Mouse (Mus musculus) heart, adult 2 months (tissue): ENCODE measurements around the gene Serpinc1. TPM values are rescaled to one million over a fixed set of nuclear protein-coding genes. Genes with fewer than 3 reads are reported as not detected.

ENCODE experiments used
- DNase-seq, 2 experiments: peaks; one replicate each; pipeline ENCODE4 v3.0.0; 2021
- H3K27ac ChIP-seq: fragments of 200-600 bp; 2 replicates; pipeline ENCODE4 v1.8.1; 2022
- H3K27me3 ChIP-seq: fragments of 200-500 bp; 2 replicates; pipeline ENCODE4 v1.6.1; 2012; ENCODE audit warnings: mild to moderate bottlenecking, low read length, inconsistent platforms, mixed read lengths; ENCODE audit not compliant: control insufficient read depth, insufficient read depth
- H3K36me3 ChIP-seq: fragments of 200-500 bp; 2 replicates; pipeline ENCODE4 v1.6.1; 2012; ENCODE audit warnings: low read length, inconsistent platforms; ENCODE audit not compliant: control insufficient read depth, insufficient read depth
- H3K4me1 ChIP-seq: fragments of 200-500 bp; 2 replicates; pipeline ENCODE4 v1.6.1; 2011; ENCODE audit warnings: low read length; ENCODE audit not compliant: control insufficient read depth, insufficient read depth
- H3K4me3 ChIP-seq: fragments of 200-600 bp; 2 replicates; pipeline ENCODE4 v1.8.1; 2022
- H3K79me2 ChIP-seq: fragments of 200-500 bp; replicated peaks from 2 replicates; pipeline ENCODE4 v1.6.1; 2012; ENCODE audit warnings: mild to moderate bottlenecking, inconsistent platforms, low read length, moderate library complexity, mixed read lengths; ENCODE audit not compliant: control insufficient read depth, insufficient read depth
- H3K9ac ChIP-seq: fragments of 200-500 bp; 2 replicates; pipeline ENCODE4 v1.6.1; 2012; ENCODE audit warnings: low read depth, mild to moderate bottlenecking, control low read depth, inconsistent platforms, low read length, mixed read lengths
- CTCF ChIP-seq: fragments of 200-600 bp; IDR thresholded peaks from 2 replicates; pipeline ENCODE4 v1.8.1; 2022; ENCODE audit warnings: antibody characterized with exemption, mild to moderate bottlenecking, moderate library complexity
- EP300 ChIP-seq: fragments of 200-500 bp; IDR thresholded peaks from 2 replicates; pipeline ENCODE4 v1.6.1; 2011; ENCODE audit warnings: low read depth, low read length, control low read depth; ENCODE audit not compliant: insufficient read depth
- POLR2A ChIP-seq: fragments of 200-500 bp; IDR thresholded peaks from 2 replicates; pipeline ENCODE4 v1.6.1; 2011; ENCODE audit warnings: mild to moderate bottlenecking, low read depth, low read length, control low read depth; ENCODE audit not compliant: insufficient read depth
- WGBS: fragments of 180-500 bp; shearing (Covaris S2); methylation state at CpG from one replicate; pipeline ENCODE4 v1.1.7; 2018; 5-methylcytosine and 5-hydroxymethylcytosine counted together
- intact Hi-C: fragments of 180-260 bp; cut with DNase I; formaldehyde crosslinking; loops from one replicate; pipeline ENCODE4 v1.15.1; 2025
- polyA plus RNA-seq: library from polyadenylated mRNA; depleted of rRNA; stranded (reverse); fragments of >200 nt; gene quantifications from 2 replicates; pipeline ENCODE4 v1.2.3, GENCODE M21; 2012
- total RNA-seq, 2 experiments: library from RNA; stranded (reverse); gene quantifications; 2 replicates each; pipeline ENCODE4 v1.2.3; 2021

The Serpinc1 gene
- total and polyA plus RNA-seq, 3 experiments, result 0.08 to 0.32 (median 0.29) TPM

- intact Hi-C loops, result loop anchor here (2.0 to 10.0 kb wide), 7 partner anchors 36 to 820 kb away; partner anchors contain the start of genes Cacybp, Cenpl, Dars2 and Rabgap1l
These were observed 56.3 kb downstream of the Serpinc1 start, which contains the start of gene Zbtb37 for GRCm38 (mm10) chr1:161034435-161035280. Gene Zbtb37, minus strand, starts transcription at chr1:161034849.

DNA sequence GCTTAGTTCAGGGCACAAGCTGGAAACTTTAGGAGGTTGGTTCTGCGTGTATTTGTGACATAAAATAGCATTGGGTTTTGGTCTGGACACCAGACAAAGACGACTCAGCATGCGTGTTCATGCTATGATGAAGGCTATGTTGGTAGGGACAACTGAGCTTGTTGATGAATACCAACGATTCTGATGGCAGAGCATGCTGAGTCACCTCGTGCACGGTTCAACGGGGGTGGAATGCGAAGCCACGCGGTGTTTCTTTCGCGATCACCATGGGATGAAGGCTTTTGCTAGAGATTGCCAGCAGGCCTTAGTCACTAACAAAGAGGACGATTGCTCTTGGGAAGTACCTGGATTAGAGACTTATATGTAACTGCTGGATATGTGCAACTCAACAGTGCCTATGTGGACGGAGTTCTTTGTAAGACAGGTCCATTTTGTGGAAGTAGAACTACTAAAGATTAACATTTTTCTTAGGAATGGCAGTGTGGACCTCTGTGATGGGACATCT, 56.9 kb downstream of the Serpinc1 start:
- H3K4me1 ChIP-seq, result peaks cover 8% of the 10 kb centered on the region
- peak overlapping the region; percentile 85 for H3K9ac ChIP-seq
- no peaks in the 10 kb centered on the region for H3K27me3 ChIP-seq
- peak overlapping the region; percentile 97 for H3K27ac ChIP-seq
- DNase-seq, result no peak
- peaks cover 29% of the 10 kb centered on the region for H3K36me3 ChIP-seq
- H3K79me2 ChIP-seq, result 0 out of 2 replicates have a peak, but pooled peaks cover 2% of the 10 kb centered on the region
- intact Hi-C loops, result loop anchor here (2.0 to 10.0 kb wide), 4 partner anchors 35 to 821 kb away; partner anchors contain the start of genes Cacybp, Cenpl and Dars2
- WGBS, result under 1% methylated on average over 14 of the region's 14 CpGs
- TF ChIP-seq POLR2A (no peak), CTCF (no peak), EP300 (no peak)
- peak overlapping the region; percentile 74 for H3K4me3 ChIP-seq

More at GRCm38 (mm10) chr1:161034435-161035280, 56.3 kb downstream of the Serpinc1 start, which contains the start of gene Zbtb37:
- peak within 1 kb of the TSS; percentile 97 for H3K27ac ChIP-seq
- under 1% methylated on average over 74 of the region's 76 CpGs for WGBS
- 0 out of 2 replicates have a peak, but pooled peaks cover 2% of the 10 kb centered on the region for H3K79me2 ChIP-seq
- peaks cover 29% of the 10 kb centered on the region for H3K36me3 ChIP-seq
- peaks cover 8% of the 10 kb centered on the region for H3K4me1 ChIP-seq
- H3K27me3 ChIP-seq, result no peaks in the 10 kb centered on the region
- H3K9ac ChIP-seq, result peak within 1 kb of the TSS; percentile 87
- TF ChIP-seq EP300 (peak; percentile 94), CTCF (no peak), POLR2A (peak; percentile 100)
- H3K4me3 ChIP-seq, result peak within 1 kb of the TSS; percentile 74
- DNase-seq, result peak; percentile 97 to 98

DNA sequence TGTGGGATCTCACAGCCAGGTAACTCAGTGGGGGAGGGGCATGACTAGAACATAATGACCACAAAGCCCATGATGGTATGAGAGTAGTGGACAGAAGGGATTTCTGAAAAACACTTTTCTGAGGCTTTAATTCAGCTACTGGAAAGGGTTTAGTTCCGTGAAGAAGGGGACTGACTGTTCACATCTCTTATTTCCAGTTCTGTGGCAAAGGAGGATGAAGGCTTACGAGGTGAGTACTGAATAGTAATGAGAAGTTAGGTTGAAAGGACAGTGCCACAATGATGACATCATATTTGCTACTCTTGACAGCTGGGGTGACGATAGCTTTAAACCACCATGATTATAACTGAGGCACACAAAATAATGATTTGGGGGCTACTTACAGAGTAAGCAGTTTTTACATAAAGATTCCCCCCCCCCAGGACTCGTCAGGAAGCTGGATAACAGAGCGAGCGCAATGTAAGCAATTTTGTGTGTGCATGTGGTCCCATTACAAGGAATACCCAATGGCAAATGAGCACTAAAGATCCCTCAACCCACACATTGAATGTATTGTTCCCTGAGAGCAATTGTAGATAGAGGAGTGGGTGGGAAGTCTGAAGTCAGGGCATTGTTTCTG, 57.5 kb downstream of the Serpinc1 start:
- Histone ChIP-seq H3K4me1 (peaks cover 8% of the 10 kb centered on the region), H3K36me3 (peaks cover 29% of the 10 kb centered on the region), H3K27me3 (no peaks in the 10 kb centered on the region), H3K27ac (peak overlapping the region; percentile 97), H3K79me2 (0 out of 2 replicates have a peak, but pooled peaks cover 2% of the 10 kb centered on the region), H3K4me3 (peak overlapping the region; percentile 74), H3K9ac (peak overlapping the region; percentile 85)
- TF ChIP-seq CTCF, result no peak
- TF ChIP-seq POLR2A, result peak; percentile 14; the same call in 1 of the 2 replicates
- no peak for DNase-seq
- intact Hi-C loops, result loop anchor here (2.0 to 10.0 kb wide), 4 partner anchors 35 to 821 kb away; partner anchors contain the start of genes Cacybp, Cenpl and Dars2
- 7% methylated on average over 6 of the region's 6 CpGs for WGBS

DNA sequence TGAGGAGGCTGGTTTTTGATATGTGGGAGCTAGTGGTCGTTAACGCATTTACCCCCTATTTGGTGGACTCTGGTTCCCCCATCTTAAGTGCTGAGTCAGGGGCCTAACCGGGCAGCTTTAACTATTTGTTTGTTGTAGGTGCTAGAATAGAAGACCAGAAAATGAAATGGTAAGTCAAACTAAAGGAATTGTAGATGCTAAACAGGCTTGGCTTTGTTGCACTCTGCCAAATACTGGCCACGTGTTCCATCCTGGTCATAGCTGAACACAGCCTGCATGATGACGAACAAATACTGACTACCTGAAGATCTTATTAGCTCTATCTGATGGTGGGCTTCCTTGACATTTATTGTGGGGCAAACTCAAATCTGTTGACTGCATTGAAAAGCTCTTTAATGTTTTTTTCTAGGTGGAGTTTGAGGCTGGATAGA, 58.0 kb downstream of the Serpinc1 start:
- 0 out of 2 replicates have a peak, but pooled peaks cover 2% of the 10 kb centered on the region for H3K79me2 ChIP-seq
- peaks cover 29% of the 10 kb centered on the region for H3K36me3 ChIP-seq
- WGBS, result 2% methylated on average over 5 of the region's 5 CpGs
- peak overlapping the region; percentile 85 for H3K9ac ChIP-seq
- no peaks in the 10 kb centered on the region for H3K27me3 ChIP-seq
- H3K4me1 ChIP-seq, result peaks cover 8% of the 10 kb centered on the region
- peak overlapping the region; percentile 97; the same call in 1 of the 2 replicates for H3K27ac ChIP-seq
- DNase-seq, result no peak
- TF ChIP-seq POLR2A (no peak), CTCF (no peak), EP300 (no peak)
- H3K4me3 ChIP-seq, result peak overlapping the region; percentile 74
- intact Hi-C loops, result loop anchor here (10.0 kb wide), 3 partner anchors 158 to 822 kb away; partner anchors contain the start of gene Cacybp

DNA sequence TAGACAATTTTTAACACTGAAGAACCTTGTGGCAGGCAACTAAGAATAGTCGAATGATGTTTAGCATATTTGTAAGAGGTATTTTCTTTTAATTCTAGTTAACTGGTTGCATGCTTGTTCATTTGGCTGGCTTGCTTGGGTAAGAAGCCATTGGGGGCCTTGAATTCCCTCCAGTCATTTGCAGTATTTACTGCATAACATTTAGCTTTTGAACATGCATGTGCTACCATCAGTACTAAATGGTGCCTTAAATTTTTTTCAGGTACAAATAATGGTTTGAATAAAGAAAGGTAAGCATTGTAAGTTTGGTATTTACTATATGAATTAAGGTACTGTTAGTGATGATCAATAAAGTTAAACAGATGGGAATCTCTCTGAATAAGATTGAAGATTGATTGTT, 58.6 kb downstream of the Serpinc1 start:
- no peaks in the 10 kb centered on the region for H3K27me3 ChIP-seq
- 7% methylated on average over 1 of the region's 1 CpGs for WGBS
- TF ChIP-seq CTCF, result no peak
- TF ChIP-seq POLR2A, result no peak
- no peak for TF ChIP-seq EP300
- H3K27ac ChIP-seq, result no peak overlapping the region
- DNase-seq, result no peak
- H3K9ac ChIP-seq, result no peak overlapping the region
- H3K4me3 ChIP-seq, result peak overlapping the region; percentile 74
- H3K79me2 ChIP-seq, result 0 out of 2 replicates have a peak, but pooled peaks cover 2% of the 10 kb centered on the region
- intact Hi-C loops, result loop anchor here (10.0 kb wide), 3 partner anchors 158 to 822 kb away; partner anchors contain the start of gene Cacybp
- peaks cover 8% of the 10 kb centered on the region for H3K4me1 ChIP-seq
- peaks cover 29% of the 10 kb centered on the region for H3K36me3 ChIP-seq
